Mouse (Mus musculus): ENCODE data around the gene Gm28042. TPM values are rescaled to one million over a fixed set of nuclear protein-coding genes. Genes with fewer than 3 reads are reported as not detected.
A peak's percentile ranks its signal among the peaks of the same experiment; 100 is the strongest.

Gm28042 gene
- polyA plus RNA-seq, 1 experiment: 2.0 TPM

GRCm38 (mm10) chr2:120059466-120059865 lies 32.2 kb downstream of the Gm28042 start:
- Histone ChIP-seq H3K4me3 (ENCODE audit: insufficient read depth, low read depth, low read length) (no peak overlapping the region), H3K4me1 (ENCODE audit: control insufficient read depth, insufficient read depth, low read length) (no peaks in the 10 kb centered on the region), H3K27ac (ENCODE audit: insufficient read depth, low read depth, low read length) (no peak overlapping the region), H3K27me3 (replicated peaks; ENCODE audit: control insufficient read depth, insufficient read depth, low read length) (no peaks in the 10 kb centered on the region), H3K36me3 (ENCODE audit: control insufficient read depth, insufficient read depth, low read length) (no peaks in the 10 kb centered on the region)
- DNase-seq: no peak
- TF ChIP-seq CTCF (conservative IDR thresholded peaks at IDR 0.05; ENCODE audit: insufficient read depth, insufficient read length, low read depth, low read length): no peak
- TF ChIP-seq POLR2A (IDR thresholded peaks at IDR 0.05; ENCODE audit: low read depth, low read length): no peak
- 96% methylated on average over 3 of the region's 3 CpGs for WGBS

GRCm38 (mm10) chr2:120060190-120060589 lies 32.9 kb downstream of the Gm28042 start:
- TF ChIP-seq CTCF (conservative IDR thresholded peaks at IDR 0.05; ENCODE audit: insufficient read depth, insufficient read length, low read depth, low read length) (no peak), POLR2A (IDR thresholded peaks at IDR 0.05; ENCODE audit: low read depth, low read length) (no peak)
- H3K27ac ChIP-seq (ENCODE audit: insufficient read depth, low read depth, low read length): peak overlapping the region; percentile 58; the same call in 1 of the 2 replicates
- H3K36me3 ChIP-seq (ENCODE audit: control insufficient read depth, insufficient read depth, low read length): no peaks in the 10 kb centered on the region
- no peak overlapping the region for H3K4me3 ChIP-seq (ENCODE audit: insufficient read depth, low read depth, low read length)
- 43% methylated on average over 6 of the region's 6 CpGs for WGBS
- no peaks in the 10 kb centered on the region for H3K4me1 ChIP-seq (ENCODE audit: control insufficient read depth, insufficient read depth, low read length)
- no peaks in the 10 kb centered on the region for H3K27me3 ChIP-seq (replicated peaks; ENCODE audit: control insufficient read depth, insufficient read depth, low read length)
- peak; percentile 66 for DNase-seq

GRCm38 (mm10) chr2:120060651-120061050 lies 33.4 kb downstream of the Gm28042 start:
- Histone ChIP-seq H3K36me3 (ENCODE audit: control insufficient read depth, insufficient read depth, low read length) (no peaks in the 10 kb centered on the region), H3K27ac (ENCODE audit: insufficient read depth, low read depth, low read length) (peak overlapping the region; percentile 58), H3K4me1 (ENCODE audit: control insufficient read depth, insufficient read depth, low read length) (no peaks in the 10 kb centered on the region), H3K4me3 (ENCODE audit: insufficient read depth, low read depth, low read length) (no peak overlapping the region), H3K27me3 (replicated peaks; ENCODE audit: control insufficient read depth, insufficient read depth, low read length) (no peaks in the 10 kb centered on the region)
- WGBS: 39% methylated on average over 9 of the region's 9 CpGs
- peak; percentile 56 for DNase-seq
- no peak for TF ChIP-seq POLR2A (IDR thresholded peaks at IDR 0.05; ENCODE audit: low read depth, low read length)
- no peak for TF ChIP-seq CTCF (conservative IDR thresholded peaks at IDR 0.05; ENCODE audit: insufficient read depth, insufficient read length, low read depth, low read length)

- H3K4me1 ChIP-seq (ENCODE audit: control insufficient read depth, insufficient read depth, low read length): no peaks in the 10 kb centered on the region
- no peak overlapping the region for H3K27ac ChIP-seq (ENCODE audit: insufficient read depth, low read depth, low read length)
- no peaks in the 10 kb centered on the region for H3K36me3 ChIP-seq (ENCODE audit: control insufficient read depth, insufficient read depth, low read length)
- no peaks in the 10 kb centered on the region for H3K27me3 ChIP-seq (replicated peaks; ENCODE audit: control insufficient read depth, insufficient read depth, low read length)
- 71% methylated on average over 8 of the region's 8 CpGs for WGBS
- TF ChIP-seq CTCF (conservative IDR thresholded peaks at IDR 0.05; ENCODE audit: insufficient read depth, insufficient read length, low read depth, low read length): no peak
- no peak for TF ChIP-seq POLR2A (IDR thresholded peaks at IDR 0.05; ENCODE audit: low read depth, low read length)
- no peak overlapping the region for H3K4me3 ChIP-seq (ENCODE audit: insufficient read depth, low read depth, low read length)
- no peak for DNase-seq
These were observed 35.0 kb downstream of the Gm28042 start for GRCm38 (mm10) chr2:120062248-120062647.

- Histone ChIP-seq H3K4me1 (ENCODE audit: control insufficient read depth, insufficient read depth, low read length) (no peaks in the 10 kb centered on the region), H3K36me3 (ENCODE audit: control insufficient read depth, insufficient read depth, low read length) (no peaks in the 10 kb centered on the region), H3K4me3 (ENCODE audit: insufficient read depth, low read depth, low read length) (no peak overlapping the region), H3K27ac (ENCODE audit: insufficient read depth, low read depth, low read length) (no peak overlapping the region), H3K27me3 (replicated peaks; ENCODE audit: control insufficient read depth, insufficient read depth, low read length) (no peaks in the 10 kb centered on the region)
- WGBS: 82% methylated on average over 6 of the region's 6 CpGs
- DNase-seq: no peak
- TF ChIP-seq CTCF (conservative IDR thresholded peaks at IDR 0.05; ENCODE audit: insufficient read depth, insufficient read length, low read depth, low read length): no peak
- TF ChIP-seq POLR2A (IDR thresholded peaks at IDR 0.05; ENCODE audit: low read depth, low read length): no peak
These were observed 37.3 kb downstream of the Gm28042 start for GRCm38 (mm10) chr2:120064639-120065038.

- no peak for TF ChIP-seq POLR2A (IDR thresholded peaks at IDR 0.05; ENCODE audit: low read depth, low read length)
- no peak for TF ChIP-seq CTCF (conservative IDR thresholded peaks at IDR 0.05; ENCODE audit: insufficient read depth, insufficient read length, low read depth, low read length)
- no peak overlapping the region for H3K27ac ChIP-seq (ENCODE audit: insufficient read depth, low read depth, low read length)
These were observed 38.0 kb downstream of the Gm28042 start for GRCm38 (mm10) chr2:120065243-120065642.

GRCm38 (mm10) chr2:120066224-120066623 lies 38.9 kb downstream of the Gm28042 start:
- DNase-seq: no peak
- Histone ChIP-seq H3K4me3 (ENCODE audit: insufficient read depth, low read depth, low read length) (no peak overlapping the region), H3K27ac (ENCODE audit: insufficient read depth, low read depth, low read length) (no peak overlapping the region), H3K4me1 (ENCODE audit: control insufficient read depth, insufficient read depth, low read length) (no peaks in the 10 kb centered on the region), H3K27me3 (replicated peaks; ENCODE audit: control insufficient read depth, insufficient read depth, low read length) (no peaks in the 10 kb centered on the region), H3K36me3 (ENCODE audit: control insufficient read depth, insufficient read depth, low read length) (no peaks in the 10 kb centered on the region)
- 55% methylated on average over 3 of the region's 3 CpGs for WGBS
- TF ChIP-seq POLR2A (IDR thresholded peaks at IDR 0.05; ENCODE audit: low read depth, low read length) (no peak), CTCF (conservative IDR thresholded peaks at IDR 0.05; ENCODE audit: insufficient read depth, insufficient read length, low read depth, low read length) (no peak)

More at GRCm38 (mm10) chr2:120065243-120065642, 38.0 kb downstream of the Gm28042 start:
- Histone ChIP-seq H3K4me1 (ENCODE audit: control insufficient read depth, insufficient read depth, low read length) (no peaks in the 10 kb centered on the region), H3K4me3 (ENCODE audit: insufficient read depth, low read depth, low read length) (no peak overlapping the region), H3K27me3 (replicated peaks; ENCODE audit: control insufficient read depth, insufficient read depth, low read length) (no peaks in the 10 kb centered on the region), H3K36me3 (ENCODE audit: control insufficient read depth, insufficient read depth, low read length) (no peaks in the 10 kb centered on the region)
- 94% methylated on average over 10 of the region's 10 CpGs for WGBS
- DNase-seq: no peak
